Mouse (Mus musculus) heart, adult 11 months (tissue): Measurements from ENCODE around the gene Hoxa2.
A peak's percentile ranks its signal among the peaks of the same experiment; 100 is the strongest.

Experiments
- DNase-seq: peaks from one replicate; pipeline ENCODE4 v3.0.0; 2022

Gene Hoxa2

GRCm38 (mm10) chr6:52163366-52164031 lies 1.1 kb downstream of the Hoxa2 start:
- peak; percentile 87 for DNase-seq

- DNase-seq: peak; percentile 82
Measured at GRCm38 (mm10) chr6:52162611-52163365, 1.8 kb downstream of the Hoxa2 start.

GRCm38 (mm10) chr6:52162093-52162380 lies 2.6 kb downstream of the Hoxa2 start:
- no peak for DNase-seq

GRCm38 (mm10) chr6:52161336-52162092 lies 3.1 kb downstream of the Hoxa2 start:
- peak; percentile 71 for DNase-seq

GRCm38 (mm10) chr6:52160511-52161335 lies 3.9 kb downstream of the Hoxa2 start:
- DNase-seq: peak; percentile 90

GRCm38 (mm10) chr6:52159979-52160378 lies 4.7 kb downstream of the Hoxa2 start:
- peak; percentile 93 for DNase-seq

- peak; percentile 91 for DNase-seq
Measured at GRCm38 (mm10) chr6:52159164-52159761, 5.4 kb downstream of the Hoxa2 start.

GRCm38 (mm10) chr6:52158276-52159051 lies 6.2 kb downstream of the Hoxa2 start, which contains the start of gene Hoxa1:
Gene Hoxa1, minus strand, starts transcription at chr6:52158317.
- DNase-seq: peak; percentile 99

- DNase-seq: no peak
Measured at GRCm38 (mm10) chr6:52157466-52158275, 7.0 kb downstream of the Hoxa2 start.

- peak; percentile 59 for DNase-seq
Measured at GRCm38 (mm10) chr6:52156551-52157200, 8.0 kb downstream of the Hoxa2 start.

- DNase-seq: no peak
Measured at GRCm38 (mm10) chr6:52155471-52155870, 9.2 kb downstream of the Hoxa2 start.

- no peak for DNase-seq
Measured at GRCm38 (mm10) chr6:52154044-52154443, 10.6 kb downstream of the Hoxa2 start.

GRCm38 (mm10) chr6:52153270-52153669 lies 11.4 kb downstream of the Hoxa2 start:
- DNase-seq: peak; percentile 63

GRCm38 (mm10) chr6:52152226-52153193 lies 12.1 kb downstream of the Hoxa2 start:
- DNase-seq: peak; percentile 62

GRCm38 (mm10) chr6:52151571-52151970 lies 13.1 kb downstream of the Hoxa2 start:
- DNase-seq: peak; percentile 40

- peak; percentile 74 for DNase-seq
Measured at GRCm38 (mm10) chr6:52150401-52150966, 14.1 kb downstream of the Hoxa2 start.

GRCm38 (mm10) chr6:52139115-52139514 lies 25.5 kb downstream of the Hoxa2 start:
- DNase-seq: no peak

GRCm38 (mm10) chr6:52138576-52138975 lies 26.1 kb downstream of the Hoxa2 start:
- no peak for DNase-seq
